Mouse (Mus musculus) C2C12 (cell line): ENCODE measurements at regions not wholly inside any gene's neighbourhood (a gene's known extent, or its start where the extent isn't known, plus 50 kb on each side); places are given as distances from the start of the nearest gene placed in this dataset.

ENCODE experiments used
- H3K27me3 ChIP-seq: one replicate; pipeline ENCODE4 v1.6.1; 2011; ENCODE audit not compliant: control insufficient read depth, insufficient read depth, insufficient read length
- H3K36me3 ChIP-seq: one replicate; pipeline ENCODE4 v1.6.1; 2011; ENCODE audit not compliant: control insufficient read depth, insufficient read depth
- H3K4me3 ChIP-seq: one replicate; pipeline ENCODE4 v1.5.1; 2011; ENCODE audit warnings: mild to moderate bottlenecking, control low read depth; ENCODE audit not compliant: poor library complexity, insufficient read depth, severe bottlenecking
- H3K79me2 ChIP-seq: one replicate; pipeline ENCODE4 v1.6.1; 2011; ENCODE audit not compliant: control insufficient read depth, insufficient read depth
- H3K79me3 ChIP-seq: one replicate; pipeline ENCODE4 v1.6.1; 2011; ENCODE audit warnings: low read depth, control low read depth
- H3ac ChIP-seq: one replicate; pipeline ENCODE3; 2011; ENCODE audit warnings: low read depth; ENCODE audit not compliant: control insufficient read depth, insufficient read length
- CEBPB ChIP-seq: IDR thresholded peaks from one replicate; pipeline ENCODE4 v1.6.1; 2011; ENCODE audit warnings: low read depth, mild to moderate bottlenecking, control low read depth, moderate library complexity
- CTCF ChIP-seq: IDR thresholded peaks from one replicate; pipeline ENCODE4 v1.5.1; 2011; ENCODE audit not compliant: control insufficient read depth, insufficient read depth, insufficient read length
- FOSL1 ChIP-seq: IDR thresholded peaks from one replicate; pipeline ENCODE4 v1.8.0; 2011; ENCODE audit warnings: mild to moderate bottlenecking, low read length; ENCODE audit not compliant: poor library complexity, insufficient read depth, severe bottlenecking
- MAX ChIP-seq: IDR thresholded peaks from one replicate; pipeline ENCODE4 v1.6.1; 2011; ENCODE audit warnings: mild to moderate bottlenecking, control low read depth
- MYOD1 ChIP-seq: IDR thresholded peaks from one replicate; pipeline ENCODE4 v1.6.1; 2011; ENCODE audit warnings: low read depth; ENCODE audit not compliant: control insufficient read depth, insufficient read length
- MYOG ChIP-seq: IDR thresholded peaks from one replicate; pipeline ENCODE4 v1.6.1; 2011; ENCODE audit not compliant: control insufficient read depth, insufficient read length; ENCODE audit errors: extremely low read depth
- USF1 ChIP-seq: IDR thresholded peaks from one replicate; pipeline ENCODE4 v1.6.1; 2011; ENCODE audit warnings: low read depth, mild to moderate bottlenecking, control low read depth, moderate library complexity

DNA sequence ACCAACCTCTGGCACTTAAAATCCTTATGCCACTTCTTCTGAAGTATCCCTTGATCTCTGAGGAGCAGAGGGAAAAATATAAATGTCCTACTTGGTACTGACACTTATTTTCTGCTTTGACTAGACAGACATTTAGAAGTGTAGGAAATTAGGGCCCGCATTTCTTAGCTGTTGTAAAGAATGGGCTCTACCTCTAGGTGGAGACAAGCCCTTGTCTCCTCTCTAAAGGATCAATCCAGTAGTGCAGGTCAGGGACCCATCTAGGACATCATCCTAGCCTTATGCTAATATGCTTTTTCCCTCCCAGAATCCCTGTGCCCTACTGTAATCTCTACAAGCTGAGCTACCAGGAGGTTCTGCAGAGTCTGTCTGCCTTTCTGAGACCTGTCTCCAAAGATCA lies 541.1 kb downstream of the Plod2 start:
- TF ChIP-seq FOSL1: no peak
- TF ChIP-seq USF1: no peak
- no peak for TF ChIP-seq MAX
- TF ChIP-seq CEBPB: no peak
- no peak for TF ChIP-seq MYOG
- TF ChIP-seq CTCF: no peak
- TF ChIP-seq MYOD1: no peak
- H3K4me3 ChIP-seq: no peak overlapping the region

DNA sequence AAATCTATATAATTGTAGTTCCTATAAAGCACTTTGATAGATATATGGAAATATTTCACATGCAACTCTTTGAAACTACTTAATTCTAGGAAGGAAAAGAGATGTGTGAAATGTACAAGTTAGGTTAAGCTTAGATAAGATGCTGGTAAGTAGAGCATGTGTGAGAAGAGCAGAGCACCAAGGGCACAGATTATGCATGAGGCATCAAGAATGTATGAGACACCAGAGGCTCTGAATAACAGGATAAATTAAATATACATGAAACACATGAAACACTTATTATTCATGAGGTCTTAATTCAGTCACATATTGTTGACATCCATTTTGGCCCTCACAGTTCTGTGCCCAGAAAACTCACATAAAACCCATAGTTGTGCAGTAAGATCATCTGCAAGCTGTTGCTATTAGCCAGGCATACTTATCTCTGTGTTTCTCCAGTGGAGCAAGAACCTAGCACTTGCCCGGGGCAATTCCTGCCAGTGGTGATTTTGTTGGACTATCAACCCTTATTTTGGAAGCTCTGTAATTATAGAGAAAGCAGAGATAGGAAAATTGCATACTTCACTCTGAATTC lies 556.1 kb downstream of the Plod2 start:
- no peaks in the 10 kb centered on the region for H3K27me3 ChIP-seq

More for the DNA sequence above, 541.1 kb downstream of the Plod2 start:
- H3K79me3 ChIP-seq: no peaks in the 10 kb centered on the region
- H3K27me3 ChIP-seq: no peaks in the 10 kb centered on the region
- no peaks in the 10 kb centered on the region for H3K79me2 ChIP-seq
- H3K36me3 ChIP-seq: no peaks in the 10 kb centered on the region
- no peak overlapping the region for H3ac ChIP-seq

DNA sequence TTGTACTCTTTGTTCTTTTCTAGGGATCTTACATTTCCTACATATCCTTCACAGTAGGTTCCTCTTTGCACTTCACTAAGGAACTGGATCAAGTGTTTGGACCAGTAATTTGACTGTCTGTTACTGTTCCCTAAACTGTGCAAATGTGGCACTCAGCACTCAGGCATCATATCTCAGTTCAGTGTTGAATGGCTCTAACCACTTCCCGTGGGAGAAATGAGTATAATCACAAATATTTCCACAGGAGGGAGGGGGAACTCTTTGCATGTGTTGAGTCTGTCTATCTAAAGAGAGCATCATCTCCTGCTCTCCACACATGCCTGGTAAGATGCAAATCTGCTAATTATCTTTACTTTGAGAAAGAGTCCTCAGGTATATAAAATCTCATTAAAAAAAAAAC lies 588.5 kb downstream of the Plod2 start:
- Histone ChIP-seq H3K36me3 (no peaks in the 10 kb centered on the region), H3ac (no peak overlapping the region), H3K79me2 (no peaks in the 10 kb centered on the region)

More for the DNA sequence above, 556.1 kb downstream of the Plod2 start:
- no peaks in the 10 kb centered on the region for H3K79me3 ChIP-seq
- no peaks in the 10 kb centered on the region for H3K36me3 ChIP-seq
- H3K4me3 ChIP-seq: no peak overlapping the region
- no peak overlapping the region for H3ac ChIP-seq
- TF ChIP-seq USF1: no peak
- no peak for TF ChIP-seq CEBPB
- TF ChIP-seq FOSL1: no peak
- TF ChIP-seq MYOG: no peak
- TF ChIP-seq CTCF: no peak
- TF ChIP-seq MAX: no peak
- TF ChIP-seq MYOD1: no peak
- no peaks in the 10 kb centered on the region for H3K79me2 ChIP-seq

GRCm38 (mm10) chr9:93131620-93132200 lies 589.7 kb downstream of the Plod2 start:
- H3K79me2 ChIP-seq: no peaks in the 10 kb centered on the region
- no peaks in the 10 kb centered on the region for H3K27me3 ChIP-seq
- H3ac ChIP-seq: no peak overlapping the region
- H3K36me3 ChIP-seq: no peaks in the 10 kb centered on the region
- H3K4me3 ChIP-seq: no peak overlapping the region
- TF ChIP-seq USF1 (no peak), MAX (no peak), CTCF (no peak), MYOG (no peak), CEBPB (no peak), FOSL1 (no peak), MYOD1 (no peak)
- no peaks in the 10 kb centered on the region for H3K79me3 ChIP-seq

More for the DNA sequence above, 588.5 kb downstream of the Plod2 start:
- H3K27me3 ChIP-seq: no peaks in the 10 kb centered on the region
- TF ChIP-seq CTCF: no peak
- no peak for TF ChIP-seq MAX
- H3K79me3 ChIP-seq: no peaks in the 10 kb centered on the region
- no peak overlapping the region for H3K4me3 ChIP-seq

DNA sequence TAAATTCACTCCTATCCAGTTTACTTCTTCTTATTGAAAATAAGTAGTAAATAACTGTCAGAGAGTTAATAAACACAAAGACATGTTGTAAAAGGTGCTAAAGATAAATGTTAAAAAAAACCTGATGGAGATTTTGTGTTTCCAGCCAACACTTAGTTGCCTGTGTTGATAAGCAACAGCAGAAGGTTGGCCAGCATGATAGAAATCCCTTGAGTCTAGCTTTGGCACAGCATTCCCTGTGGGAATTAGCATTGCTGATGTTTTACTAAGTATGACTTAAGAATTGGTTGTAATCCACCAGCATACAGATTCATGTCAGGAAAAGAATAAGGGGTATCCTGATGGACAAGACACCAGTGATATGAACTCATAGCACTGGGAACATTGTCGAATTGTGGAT lies 594.3 kb downstream of the Plod2 start:
- Histone ChIP-seq H3K36me3 (no peaks in the 10 kb centered on the region), H3K4me3 (no peak overlapping the region), H3K79me2 (no peaks in the 10 kb centered on the region), H3ac (no peak overlapping the region), H3K27me3 (no peaks in the 10 kb centered on the region), H3K79me3 (no peaks in the 10 kb centered on the region)
- TF ChIP-seq CTCF: no peak
- no peak for TF ChIP-seq MYOG
- no peak for TF ChIP-seq MAX
- TF ChIP-seq MYOD1: no peak
- TF ChIP-seq FOSL1: no peak
- TF ChIP-seq CEBPB: no peak
- TF ChIP-seq USF1: no peak

GRCm38 (mm10) chr9:93170071-93170470 lies 628.0 kb downstream of the Plod2 start:
- Histone ChIP-seq H3K36me3 (no peaks in the 10 kb centered on the region), H3K79me3 (no peaks in the 10 kb centered on the region), H3K27me3 (no peaks in the 10 kb centered on the region), H3K4me3 (no peak overlapping the region), H3ac (no peak overlapping the region), H3K79me2 (no peaks in the 10 kb centered on the region)
- TF ChIP-seq MYOG (no peak), CTCF (no peak), MAX (no peak), FOSL1 (no peak), MYOD1 (no peak), CEBPB (no peak), USF1 (no peak)
